Mouse (Mus musculus): Measurements from ENCODE around the gene Hoxd4.

- TF ChIP-seq CTCF (conservative IDR thresholded peaks at IDR 0.05; ENCODE audit: insufficient read depth, insufficient read length, low read depth, low read length) = no peak
- no peak for TF ChIP-seq POLR2A (IDR thresholded peaks at IDR 0.05; ENCODE audit: low read depth, low read length)
These were observed 30.2 kb downstream of the Hoxd4 start for GRCm38 (mm10) chr2:74741979-74742277.
